Mouse (Mus musculus): ENCODE measurements at regions not wholly inside any gene's neighbourhood (a gene's known extent, or its start where the extent isn't known, plus 50 kb on each side); places are given as distances from the start of the nearest gene placed in this dataset.

DNA sequence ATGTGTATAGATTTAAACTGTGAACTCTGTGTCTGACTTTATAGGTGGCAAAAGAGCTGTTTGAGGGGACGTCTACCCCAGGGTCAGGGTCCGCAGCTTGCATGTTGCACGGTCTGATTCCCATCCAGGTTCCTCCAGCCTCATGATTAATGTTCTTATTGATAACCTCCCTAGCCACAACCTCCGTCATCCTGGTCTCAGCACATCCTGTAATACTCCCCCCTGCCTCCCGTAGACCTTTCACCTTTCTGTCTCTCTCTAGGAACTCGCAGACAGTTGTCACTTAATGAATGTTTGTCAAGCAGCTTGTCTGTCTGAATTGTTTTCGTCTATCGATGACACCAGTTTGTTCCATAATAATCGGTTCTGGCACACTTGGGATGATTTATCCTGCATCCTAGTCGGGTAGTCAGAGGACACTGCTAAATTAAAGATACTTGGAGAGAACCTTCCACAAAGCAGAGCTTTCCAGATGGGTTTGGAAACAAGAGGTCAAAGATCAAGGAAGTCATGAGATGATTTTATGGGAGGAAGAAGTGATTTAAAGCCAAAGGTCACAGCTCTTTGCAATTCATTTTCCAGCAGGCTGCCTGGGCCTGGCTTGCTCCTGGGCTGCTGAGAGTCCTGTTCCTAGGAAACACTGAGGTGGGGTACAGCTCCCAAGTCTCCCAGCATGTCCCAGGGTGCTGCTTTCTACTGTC lies 435.9 kb downstream of the Prdm2 start:
- in situ Hi-C loops (cut with MboI, MseI) = no loop called here

DNA sequence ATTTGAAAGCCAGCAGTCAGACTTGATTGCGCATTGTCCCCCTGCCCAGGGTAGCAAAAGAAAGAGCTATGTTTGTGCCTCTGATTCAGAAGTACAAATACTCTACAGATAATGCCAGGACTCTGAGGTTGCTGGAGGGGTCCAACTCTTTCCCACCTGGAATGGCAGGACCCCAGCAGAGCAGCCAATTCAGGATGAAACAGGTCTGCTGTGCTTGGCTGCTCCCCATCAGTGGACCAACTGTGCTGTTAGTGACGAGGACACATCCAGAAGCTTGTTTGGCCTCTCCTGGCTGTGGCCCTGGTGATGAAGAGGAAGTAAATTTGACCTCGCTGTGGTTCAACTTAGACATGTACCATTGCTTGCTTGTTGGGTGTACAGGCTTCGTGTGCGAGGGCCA lies 437.8 kb downstream of the Prdm2 start:
- in situ Hi-C loops (cut with MboI, MseI) = no loop called here

DNA sequence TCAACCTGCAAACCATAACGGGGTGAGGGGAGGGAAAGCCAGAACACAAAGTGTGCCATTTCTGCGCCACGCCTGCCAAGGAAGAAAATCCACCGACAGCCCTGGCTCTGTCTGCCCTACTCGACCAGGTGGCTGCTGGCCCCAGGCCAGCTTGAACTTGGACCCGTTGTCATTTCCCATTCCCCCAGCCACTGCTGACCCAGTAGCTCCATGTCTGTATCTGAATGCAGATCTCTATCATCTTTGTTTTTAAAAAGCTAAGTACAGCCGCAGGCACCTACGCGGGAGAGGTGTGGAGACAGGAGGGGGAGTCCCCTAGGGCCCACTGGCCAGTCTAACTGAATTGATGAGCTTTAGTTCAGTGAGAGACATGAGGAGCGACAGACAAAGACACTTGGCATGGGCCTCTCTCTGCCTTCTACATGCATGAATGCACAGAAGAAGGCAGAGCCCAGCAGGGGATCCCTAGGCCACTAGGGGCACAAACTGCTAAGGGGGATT lies 439.1 kb downstream of the Prdm2 start:
- in situ Hi-C loops (cut with MboI, MseI) = no loop called here

DNA sequence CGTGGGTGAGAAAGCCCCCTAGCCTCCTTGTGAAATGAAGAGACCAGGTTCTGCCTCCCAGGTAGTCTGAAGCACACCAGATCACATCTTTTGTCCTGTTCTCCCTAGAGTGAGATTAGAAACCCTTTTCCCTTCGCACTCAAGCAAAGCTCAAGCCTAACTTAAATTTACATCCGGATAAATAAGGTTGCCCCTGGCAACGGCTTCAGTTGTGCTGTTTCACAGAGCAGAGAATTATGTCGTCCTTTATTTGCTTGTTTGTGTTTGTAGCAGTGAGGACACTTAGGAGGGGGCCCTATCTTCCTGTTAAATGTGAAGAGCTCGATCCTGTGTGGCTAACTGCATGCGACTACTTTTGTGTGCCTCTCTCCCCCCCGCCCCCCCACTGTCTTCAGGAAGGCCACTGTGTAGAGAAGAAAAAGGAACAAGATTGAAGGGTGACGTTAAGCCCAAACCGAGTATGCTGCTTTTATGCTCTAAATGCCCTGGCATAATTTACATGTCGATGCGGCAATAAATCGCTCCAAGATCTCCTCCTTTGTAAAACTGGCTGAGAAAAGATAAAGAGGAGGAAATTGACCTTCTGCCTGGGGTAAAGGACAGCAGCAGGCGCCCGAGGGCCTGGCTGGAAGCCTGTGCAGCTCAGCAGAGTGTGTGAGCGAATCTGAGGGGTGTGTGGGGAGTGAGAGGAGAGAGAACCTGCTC lies 439.9 kb downstream of the Prdm2 start:
- in situ Hi-C loops (cut with MboI, MseI) = no loop called here

GRCm38 (mm10) chr4:142771520-142772150 lies 441.2 kb downstream of the Prdm2 start:
- in situ Hi-C loops (cut with MboI, MseI) = no loop called here

GRCm38 (mm10) chr4:142770177-142770576 lies 442.6 kb downstream of the Prdm2 start:
- in situ Hi-C loops (cut with MboI, MseI) = no loop called here

DNA sequence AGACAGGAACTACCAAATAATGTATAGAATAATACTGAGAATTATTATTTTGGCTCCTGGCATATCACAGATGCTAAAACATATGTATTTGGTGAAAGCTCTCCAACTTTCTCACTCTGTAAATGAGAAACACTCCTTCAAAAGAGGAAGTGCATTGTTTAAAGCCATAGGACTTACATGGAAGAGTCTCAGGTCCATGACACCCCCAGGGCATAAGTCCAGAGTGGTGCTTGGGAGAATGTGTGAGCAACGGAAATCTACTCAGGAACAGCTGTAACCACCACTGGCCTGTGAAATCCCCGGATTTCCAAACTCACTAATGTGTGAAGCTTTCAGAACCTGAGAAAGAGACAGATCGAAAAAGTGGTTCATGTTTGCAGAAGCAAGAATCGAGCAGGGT lies 445.1 kb downstream of the Prdm2 start:
- in situ Hi-C loops (cut with MboI, MseI) = no loop called here

- in situ Hi-C loops (cut with MboI, MseI) = no loop called here
Measured at GRCm38 (mm10) chr4:142761577-142761976, 451.2 kb downstream of the Prdm2 start.

DNA sequence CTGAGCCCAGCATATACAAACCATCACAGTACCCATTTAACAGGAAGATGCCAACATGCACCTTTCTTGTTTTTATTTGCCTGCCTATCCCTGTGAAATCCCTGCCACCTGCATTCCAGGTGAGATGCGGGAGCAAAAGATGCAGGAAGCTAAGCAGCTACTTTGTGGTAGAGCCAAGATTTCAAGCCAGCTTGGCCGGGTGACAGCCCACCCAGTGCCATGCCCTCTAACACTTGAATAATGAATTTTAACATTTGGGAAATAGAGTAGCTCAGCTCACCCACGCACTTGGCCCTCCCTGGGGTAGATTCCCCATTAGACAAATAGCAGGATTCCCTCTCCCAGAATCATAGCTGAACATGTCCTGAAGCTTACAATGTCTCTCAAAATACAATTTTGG lies 454.7 kb downstream of the Prdm2 start:
- in situ Hi-C loops (cut with MboI, MseI) = no loop called here

- in situ Hi-C loops (cut with MboI, MseI) = no loop called here
Measured at GRCm38 (mm10) chr4:142756332-142756731, 456.5 kb downstream of the Prdm2 start.

DNA sequence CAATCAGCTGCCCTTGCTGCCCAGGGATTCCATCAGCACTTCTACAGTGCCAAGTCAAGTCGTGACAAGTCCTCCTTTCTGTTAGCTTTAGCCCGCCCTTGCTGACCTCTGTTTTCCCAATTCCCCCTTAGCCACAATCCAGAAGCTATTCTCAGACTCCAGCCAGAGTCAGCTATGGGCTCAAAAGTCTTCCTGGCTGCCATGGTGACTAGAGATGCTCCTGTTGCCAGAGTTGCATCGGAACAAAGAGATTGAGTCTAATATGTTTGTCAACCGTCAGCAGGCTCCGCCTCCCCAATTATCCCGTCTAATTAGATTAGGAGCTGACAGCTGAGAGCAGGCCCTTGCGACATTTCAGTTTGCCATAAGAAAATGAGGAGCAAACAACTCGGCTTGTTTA lies 462.9 kb downstream of the Prdm2 start:
- in situ Hi-C loops (cut with MboI, MseI) = no loop called here

DNA sequence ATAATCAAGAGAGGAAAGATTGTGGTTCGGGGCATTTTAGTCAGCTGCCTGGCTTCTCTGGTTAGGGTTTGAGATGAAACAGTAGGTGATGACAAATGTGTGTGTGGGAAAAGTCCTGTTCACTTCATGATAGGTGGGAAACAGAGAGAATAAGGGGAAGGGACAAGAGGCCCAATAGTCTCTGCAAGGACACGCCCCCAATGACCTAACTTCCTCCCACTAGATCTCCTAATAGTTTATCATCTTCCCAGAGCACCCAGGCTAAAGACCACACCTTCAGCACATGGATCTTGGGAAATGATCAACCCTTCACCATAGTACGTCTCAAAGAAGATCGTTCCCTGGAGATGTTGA lies 484.3 kb upstream of the Kazn start:
- in situ Hi-C loops (cut with MboI, MseI) = no loop called here

DNA sequence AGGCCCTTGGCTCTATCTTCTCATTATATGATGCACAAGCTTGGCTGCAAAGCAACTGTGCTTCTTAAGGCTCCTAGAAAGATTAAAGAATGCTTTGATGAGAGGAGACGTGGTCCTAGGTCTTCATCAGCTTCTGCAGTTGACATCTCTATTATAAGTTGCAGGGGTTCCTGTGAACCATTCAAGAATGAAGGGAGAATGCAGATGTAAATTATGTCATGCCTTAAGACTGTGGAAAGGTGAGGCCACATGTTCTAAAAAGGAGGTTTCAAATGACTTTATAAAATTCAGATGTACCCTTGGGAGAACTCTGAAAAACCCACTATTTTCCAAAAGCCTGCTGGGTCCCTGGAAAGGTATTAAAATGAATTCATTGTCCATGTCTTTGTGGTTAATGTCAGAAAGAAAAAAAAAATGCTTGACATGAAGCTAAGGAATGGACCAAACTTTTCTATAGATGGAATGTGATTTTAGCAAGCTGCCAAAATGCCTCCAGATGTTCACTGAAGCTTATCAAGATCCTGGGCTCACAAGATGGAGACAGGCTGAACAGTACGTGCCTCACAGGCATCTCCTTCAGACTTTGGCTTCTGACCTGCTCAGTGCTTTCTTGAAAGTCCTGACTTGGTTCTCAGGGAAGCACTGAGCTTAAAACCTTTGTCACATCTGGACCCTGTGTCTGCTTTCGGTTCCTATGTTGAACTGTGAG lies 483.8 kb upstream of the Kazn start:
- in situ Hi-C loops (cut with MboI, MseI) = no loop called here

DNA sequence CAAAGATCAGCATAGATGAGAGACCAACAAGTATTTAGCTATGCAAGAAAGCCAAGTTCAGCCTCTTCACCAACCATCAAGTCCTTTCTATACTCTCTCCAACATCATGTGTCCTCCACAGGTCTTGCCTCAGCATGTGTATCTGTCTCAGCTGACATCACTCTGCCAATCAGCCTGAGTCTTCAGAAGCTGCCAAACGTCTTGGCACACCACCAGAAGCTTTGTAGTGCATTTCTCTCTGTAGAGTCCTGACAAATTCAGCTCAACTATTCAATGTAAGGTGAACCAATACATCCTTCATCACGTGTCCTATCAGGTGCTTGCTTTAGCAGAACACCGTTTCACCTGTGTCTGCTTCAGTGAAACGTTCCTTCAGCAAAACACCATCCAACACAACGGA lies 462.4 kb upstream of the Kazn start:
- in situ Hi-C loops (cut with MboI, MseI) = no loop called here

- in situ Hi-C loops (cut with MboI, MseI) = no loop called here
Measured at GRCm38 (mm10) chr4:142694926-142695325, 455.7 kb upstream of the Kazn start.

GRCm38 (mm10) chr4:142688241-142688640 lies 449.0 kb upstream of the Kazn start:
- in situ Hi-C loops (cut with MboI, MseI) = no loop called here

GRCm38 (mm10) chr4:142677426-142677825 lies 438.2 kb upstream of the Kazn start:
- in situ Hi-C loops (cut with MboI, MseI) = no loop called here

- in situ Hi-C loops (cut with MboI, MseI) = no loop called here
Measured at GRCm38 (mm10) chr4:142674641-142675465, 435.7 kb upstream of the Kazn start.

DNA sequence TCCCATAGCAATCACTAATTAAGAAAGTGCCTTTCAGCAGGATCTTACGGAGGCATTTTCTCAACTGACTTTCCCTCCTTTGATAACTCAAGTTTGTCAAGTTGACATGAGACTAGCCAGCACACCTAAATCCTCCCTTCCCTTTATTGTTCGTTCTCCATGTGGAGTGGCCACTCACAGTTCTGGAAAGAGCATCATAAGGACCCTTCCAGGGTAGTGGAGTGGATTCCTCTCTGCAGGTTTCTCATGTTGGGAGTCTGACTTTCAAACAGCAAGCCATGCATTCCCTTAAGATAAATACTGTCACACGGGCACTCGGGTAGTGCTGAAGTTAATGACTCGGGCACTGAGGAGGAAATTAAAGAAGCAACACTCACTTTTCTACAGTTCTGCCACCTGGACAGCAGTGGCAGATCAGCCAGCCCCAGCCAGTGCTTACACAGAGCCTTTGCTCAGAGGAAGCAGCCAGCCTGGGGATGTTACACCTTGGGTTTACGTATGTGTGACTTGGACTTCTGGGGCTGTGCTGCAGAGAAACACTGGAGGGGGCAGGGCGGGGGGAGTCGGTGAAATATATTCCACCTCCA lies 432.8 kb upstream of the Kazn start:
- in situ Hi-C loops (cut with MboI, MseI) = no loop called here

GRCm38 (mm10) chr4:142664781-142665180 lies 425.6 kb upstream of the Kazn start:
- in situ Hi-C loops (cut with MboI, MseI) = no loop called here

DNA sequence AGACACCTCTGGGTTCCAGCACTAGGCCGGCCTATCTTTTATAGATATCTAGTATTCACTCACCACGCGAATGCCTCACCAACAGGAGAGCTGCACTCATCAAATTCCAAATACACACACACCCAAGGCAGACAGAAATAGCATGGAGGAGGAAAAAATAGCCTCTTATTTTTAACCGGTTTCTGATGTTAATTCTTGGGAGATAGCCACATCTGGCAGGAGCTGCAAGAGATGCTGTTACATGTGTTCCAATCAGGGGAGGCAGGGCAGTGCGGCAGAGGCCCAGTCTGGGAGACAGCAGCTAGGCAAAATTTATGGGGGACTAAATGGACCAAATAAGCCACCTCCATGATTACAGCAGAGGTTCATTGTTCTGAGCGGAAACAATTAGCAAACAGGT lies 419.0 kb upstream of the Kazn start:
- in situ Hi-C loops (cut with MboI, MseI) = no loop called here

Measured in T-helper 17 cell (primary cell).